Mouse (Mus musculus) myocyte (in vitro differentiated cells): Measurements from ENCODE around the gene Smim17. TPM values are rescaled to one million over a fixed set of nuclear protein-coding genes. Genes with fewer than 3 reads are reported as not detected.

Experiments
- H3K27me3 ChIP-seq: one replicate; pipeline ENCODE4 v1.6.1; 2011; ENCODE audit not compliant: control insufficient read depth, insufficient read depth, insufficient read length
- H3K36me3 ChIP-seq: one replicate; pipeline ENCODE4 v1.6.1; 2011; ENCODE audit not compliant: control insufficient read depth, insufficient read depth
- H3K4me2 ChIP-seq: one replicate; pipeline ENCODE4 v1.6.1; 2011; ENCODE audit warnings: low read depth, control low read depth
- H3K4me3 ChIP-seq: one replicate; pipeline ENCODE4 v1.5.1; 2011; ENCODE audit warnings: mild to moderate bottlenecking, control low read depth, moderate library complexity
- H3K79me2 ChIP-seq: one replicate; pipeline ENCODE4 v1.6.1; 2011; ENCODE audit not compliant: control insufficient read depth, insufficient read depth
- H3ac ChIP-seq: one replicate; pipeline ENCODE4 v1.6.1; 2011; ENCODE audit not compliant: control insufficient read depth, insufficient read length
- CEBPB ChIP-seq: IDR thresholded peaks from 2 replicates; pipeline ENCODE4 v1.6.1; 2011; ENCODE audit warnings: mild to moderate bottlenecking, moderate library complexity; ENCODE audit not compliant: poor library complexity, insufficient read depth, severe bottlenecking
- E2F4 ChIP-seq: IDR thresholded peaks from one replicate; pipeline ENCODE4 v1.6.1; 2011; ENCODE audit warnings: mild to moderate bottlenecking, control low read depth, moderate library complexity; ENCODE audit not compliant: insufficient read depth
- MAX ChIP-seq: IDR thresholded peaks from one replicate; pipeline ENCODE4 v1.6.1; 2011; ENCODE audit warnings: low read depth, mild to moderate bottlenecking, control low read depth
- MYOD1 ChIP-seq, 3 experiments: IDR thresholded peaks; one replicate each; pipeline ENCODE4 v1.6.1; 2011; ENCODE audit warnings: control low read depth in 2 of 3, low read depth in 2 of 3, mild to moderate bottlenecking in 2 of 3, moderate library complexity in 1 of 3; ENCODE audit not compliant: insufficient read length in 2 of 3, control insufficient read depth in 1 of 3
- MYOG ChIP-seq, 3 experiments: IDR thresholded peaks; one replicate each; pipeline ENCODE4 v1.6.1; 2011; ENCODE audit warnings: control low read depth in 2 of 3, low read depth in 2 of 3, mild to moderate bottlenecking in 2 of 3; ENCODE audit not compliant: insufficient read length in 2 of 3, control insufficient read depth in 1 of 3, insufficient read depth in 1 of 3
- POLR2A ChIP-seq: IDR thresholded peaks from one replicate; pipeline ENCODE4 v1.6.1; 2011; ENCODE audit warnings: low read depth, mild to moderate bottlenecking, control low read depth, moderate library complexity; ENCODE audit not compliant: insufficient read length
- POLR2AphosphoS2 ChIP-seq: IDR thresholded peaks from one replicate; pipeline ENCODE4 v1.6.1; 2011; ENCODE audit warnings: low read depth, control low read depth; ENCODE audit not compliant: insufficient read length
- REST ChIP-seq: IDR thresholded peaks from one replicate; pipeline ENCODE4 v1.6.1; 2011; ENCODE audit warnings: mild to moderate bottlenecking, control low read depth, moderate library complexity; ENCODE audit not compliant: insufficient read depth, insufficient read length
- SRF ChIP-seq: IDR thresholded peaks from one replicate; pipeline ENCODE4 v1.6.1; 2011; ENCODE audit warnings: low read depth; ENCODE audit not compliant: control insufficient read depth, insufficient read length
- TCF12 ChIP-seq: IDR thresholded peaks from one replicate; pipeline ENCODE4 v1.6.1; 2011; ENCODE audit warnings: mild to moderate bottlenecking, control low read depth; ENCODE audit not compliant: poor library complexity, insufficient read depth, severe bottlenecking
- TCF3 ChIP-seq: IDR thresholded peaks from one replicate; pipeline ENCODE4 v1.6.1; 2011; ENCODE audit warnings: low read depth, control low read depth; ENCODE audit not compliant: insufficient read length
- USF1 ChIP-seq: IDR thresholded peaks from one replicate; pipeline ENCODE4 v1.6.1; 2011; ENCODE audit warnings: low read depth, mild to moderate bottlenecking, control low read depth, moderate library complexity
- polyA plus RNA-seq: library from polyadenylated mRNA; unstranded; fragments of >200 nt; fragmentation: generic; extraction: Trizol; gene quantifications from one replicate; pipeline ENCODE4 v1.2.1, GENCODE M21; 2012; ENCODE audit warnings: missing spikeins

Smim17 gene
- polyA plus RNA-seq, 1 experiment, result not detected

DNA sequence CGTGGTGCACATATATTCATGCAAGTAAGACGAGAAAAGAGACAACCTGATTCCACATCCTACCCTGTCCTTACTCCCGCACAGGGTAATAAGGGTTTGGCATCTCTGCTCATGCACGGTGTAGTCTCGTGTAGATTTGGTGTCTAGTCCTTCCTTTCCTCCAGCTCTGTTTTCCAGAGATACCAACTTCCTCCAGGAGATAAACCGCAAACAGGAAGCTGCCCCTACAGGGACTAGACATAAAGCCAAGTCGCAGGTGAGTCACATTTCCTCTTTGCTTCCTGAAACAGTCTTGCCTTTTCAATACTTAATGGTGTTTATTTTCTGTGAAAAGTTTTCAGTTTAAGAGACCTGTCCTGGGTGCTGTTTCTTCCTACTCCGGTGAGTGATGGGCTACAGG, 14.5 kb upstream of the Smim17 start:
- Histone ChIP-seq H3ac (peak overlapping the region; percentile 12), H3K27me3 (no peaks in the 10 kb centered on the region), H3K4me3 (peak overlapping the region; percentile 48), H3K4me2 (peak overlapping the region; percentile 96), H3K79me2 (no peaks in the 10 kb centered on the region), H3K36me3 (no peaks in the 10 kb centered on the region)
- TF ChIP-seq MYOD1 (IDR thresholded peaks at IDR 0.05; ENCODE audit: control insufficient read depth in 1 of 3, insufficient read length in 2 of 3, low read depth in 2 of 3), result no peak
- TF ChIP-seq TCF12, result no peak
- no peak for TF ChIP-seq TCF3
- no peak for TF ChIP-seq USF1
- TF ChIP-seq POLR2AphosphoS2, result no peak
- TF ChIP-seq REST, result no peak
- no peak for TF ChIP-seq MAX
- TF ChIP-seq MYOG (IDR thresholded peaks at IDR 0.05; ENCODE audit: control insufficient read depth in 1 of 3, insufficient read depth in 1 of 3, insufficient read length in 2 of 3, low read depth in 2 of 3), result no peak

DNA sequence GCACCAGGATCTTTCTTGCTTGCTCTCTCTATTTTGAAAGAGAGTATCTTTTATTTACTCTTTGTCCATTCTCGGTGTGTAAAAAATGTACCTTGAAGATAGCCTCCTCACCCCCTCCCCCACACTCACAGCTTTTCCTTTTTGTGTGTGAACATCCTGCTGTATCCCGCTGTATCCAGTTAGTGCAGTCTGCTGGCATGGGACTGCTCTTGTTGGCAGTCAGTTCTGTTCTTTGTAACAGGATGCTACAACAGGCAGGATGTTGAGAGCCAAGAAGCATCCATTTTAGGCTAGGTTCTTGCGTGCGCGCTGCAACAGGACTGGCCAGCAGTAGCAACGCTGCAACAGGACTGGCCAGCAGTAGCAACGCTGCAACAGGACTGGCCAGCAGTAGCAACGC, 11.5 kb upstream of the Smim17 start:
- H3ac ChIP-seq, result no peak overlapping the region
- no peak overlapping the region for H3K4me3 ChIP-seq
- H3K4me2 ChIP-seq, result no peak overlapping the region
- no peak for TF ChIP-seq REST
- TF ChIP-seq TCF3, result no peak
- no peak for TF ChIP-seq MAX
- no peak for TF ChIP-seq POLR2A
- TF ChIP-seq USF1, result no peak
- TF ChIP-seq MYOD1 (IDR thresholded peaks at IDR 0.05; ENCODE audit: control insufficient read depth in 1 of 3, insufficient read length in 2 of 3, low read depth in 2 of 3), result no peak
- TF ChIP-seq SRF, result no peak
- no peaks in the 10 kb centered on the region for H3K79me2 ChIP-seq
- no peaks in the 10 kb centered on the region for H3K36me3 ChIP-seq
- no peaks in the 10 kb centered on the region for H3K27me3 ChIP-seq

DNA sequence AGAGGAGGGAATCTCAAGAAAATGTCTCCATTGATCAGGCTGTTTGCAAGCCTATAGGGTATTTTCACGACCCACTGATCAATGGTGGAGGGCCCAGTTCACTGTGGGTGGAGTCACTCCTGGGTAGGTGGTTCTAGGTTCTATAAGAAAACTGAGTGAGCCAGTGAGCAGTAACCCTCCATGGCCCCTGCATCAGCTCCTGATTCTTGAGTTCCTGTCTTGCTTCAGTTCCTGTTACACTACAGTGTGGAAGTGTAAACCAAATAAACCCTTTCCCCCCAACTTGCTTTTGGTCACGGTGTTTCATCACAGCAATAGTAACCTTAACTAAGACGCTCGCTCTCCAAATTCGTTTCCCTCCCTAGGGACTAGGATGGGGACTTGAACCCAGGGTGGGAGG, 9.5 kb upstream of the Smim17 start:
- Histone ChIP-seq H3K79me2 (no peaks in the 10 kb centered on the region), H3K4me3 (no peak overlapping the region), H3ac (no peak overlapping the region), H3K36me3 (no peaks in the 10 kb centered on the region), H3K4me2 (no peak overlapping the region), H3K27me3 (no peaks in the 10 kb centered on the region)
- TF ChIP-seq REST (no peak), MYOD1 (IDR thresholded peaks at IDR 0.05; ENCODE audit: control insufficient read depth in 1 of 3, insufficient read length in 2 of 3, low read depth in 2 of 3) (no peak), POLR2A (no peak), TCF12 (no peak), POLR2AphosphoS2 (no peak), CEBPB (no peak), TCF3 (no peak), E2F4 (no peak), MYOG (IDR thresholded peaks at IDR 0.05; ENCODE audit: control insufficient read depth in 1 of 3, insufficient read depth in 1 of 3, insufficient read length in 2 of 3, low read depth in 2 of 3) (no peak)

DNA sequence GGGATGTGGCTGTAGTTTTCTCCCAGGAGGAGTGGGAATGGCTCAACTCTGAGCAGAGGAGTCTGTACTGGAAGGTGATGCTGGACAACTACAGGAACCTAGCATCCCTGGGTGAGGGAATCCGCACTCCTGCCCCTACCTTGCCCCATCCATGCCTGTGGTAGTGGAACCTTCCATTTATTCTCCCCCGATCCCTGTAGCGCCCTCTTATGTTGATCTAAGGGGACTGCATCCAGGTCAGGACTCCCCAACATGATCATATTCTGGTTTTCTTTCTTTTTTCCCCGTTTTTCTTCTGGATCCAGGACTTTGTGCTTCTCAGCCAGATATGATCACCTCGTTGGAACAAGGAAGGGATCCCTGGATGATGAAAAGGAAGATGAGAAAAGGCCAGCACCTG, 9.1 kb upstream of the Smim17 start:
- no peak overlapping the region for H3K4me2 ChIP-seq
- H3ac ChIP-seq, result no peak overlapping the region
- H3K27me3 ChIP-seq, result no peaks in the 10 kb centered on the region
- H3K4me3 ChIP-seq, result no peak overlapping the region
- no peak for TF ChIP-seq MAX
- no peak for TF ChIP-seq MYOG (IDR thresholded peaks at IDR 0.05; ENCODE audit: control insufficient read depth in 1 of 3, insufficient read depth in 1 of 3, insufficient read length in 2 of 3, low read depth in 2 of 3)
- TF ChIP-seq POLR2A, result no peak
- TF ChIP-seq REST, result no peak
- no peak for TF ChIP-seq E2F4
- no peak for TF ChIP-seq SRF
- TF ChIP-seq TCF3, result no peak
- no peak for TF ChIP-seq POLR2AphosphoS2
- TF ChIP-seq MYOD1 (IDR thresholded peaks at IDR 0.05; ENCODE audit: control insufficient read depth in 1 of 3, insufficient read length in 2 of 3, low read depth in 2 of 3), result no peak
- no peak for TF ChIP-seq TCF12
- no peak for TF ChIP-seq USF1
- TF ChIP-seq CEBPB, result no peak
- no peaks in the 10 kb centered on the region for H3K36me3 ChIP-seq
- no peaks in the 10 kb centered on the region for H3K79me2 ChIP-seq

DNA sequence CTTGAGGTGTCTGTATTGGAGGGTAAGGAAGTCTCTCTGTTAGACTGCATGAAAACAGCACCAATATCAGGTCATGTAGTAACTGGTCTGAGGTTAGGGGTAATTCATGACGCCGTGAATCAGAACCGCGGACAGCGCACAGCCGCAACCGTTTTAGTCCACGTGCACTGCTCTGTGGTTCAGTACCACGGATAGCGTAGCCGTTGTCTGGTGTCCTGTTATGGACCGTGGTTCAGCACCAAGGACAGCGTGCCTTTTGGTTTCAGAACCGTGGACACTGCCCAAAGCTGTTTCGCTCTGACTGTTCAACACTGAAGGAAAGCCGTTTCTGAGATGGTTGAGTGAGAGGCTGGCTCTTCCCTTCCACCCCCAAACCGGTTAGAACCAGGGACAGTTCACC, 11.5 kb downstream of the Smim17 start, which contains the start of gene Gm20715:
Gene Gm20715 (plus strand): TSS at position 235 of the 400 bp plus-strand sequence.
- Histone ChIP-seq H3K4me2 (no peak within 1 kb of the TSS), H3K4me3 (no peak within 1 kb of the TSS), H3K36me3 (no peaks in the 10 kb centered on the region), H3K27me3 (no peaks in the 10 kb centered on the region), H3ac (no peak within 1 kb of the TSS), H3K79me2 (no peaks in the 10 kb centered on the region)
- TF ChIP-seq SRF, result peak; percentile 84
- TF ChIP-seq USF1, result peak; percentile 41
- peak; percentile 96 for TF ChIP-seq REST
- TF ChIP-seq E2F4, result no peak
- TF ChIP-seq MAX, result peak; percentile 100
- peak; percentile 72 for TF ChIP-seq TCF3
- peak in 2 of 3 experiments; percentile 19 to 53 for TF ChIP-seq MYOD1 (IDR thresholded peaks at IDR 0.05; ENCODE audit: control insufficient read depth in 1 of 3, insufficient read length in 2 of 3, low read depth in 2 of 3)
- TF ChIP-seq POLR2A, result no peak
- TF ChIP-seq MYOG (IDR thresholded peaks at IDR 0.05; ENCODE audit: control insufficient read depth in 1 of 3, insufficient read depth in 1 of 3, insufficient read length in 2 of 3, low read depth in 2 of 3), result peak in 2 of 3 experiments; percentile 26 to 74
- peak; percentile 17; the same call in 1 of the 2 replicates for TF ChIP-seq CEBPB
- peak; percentile 18 for TF ChIP-seq TCF12
- no peak for TF ChIP-seq POLR2AphosphoS2
